Mouse (Mus musculus) cortical plate, adult 2 months (tissue): Measurements from ENCODE around the gene Pax6. TPM values are rescaled to one million over a fixed set of nuclear protein-coding genes. Genes with fewer than 3 reads are reported as not detected.

ENCODE experiments used
- H3K27ac ChIP-seq: fragments of 200-500 bp; 2 replicates; pipeline ENCODE4 v1.5.1; 2012; ENCODE audit warnings: low read length, control low read depth, inconsistent platforms; ENCODE audit not compliant: insufficient read depth
- H3K4me1 ChIP-seq: fragments of 200-500 bp; 2 replicates; pipeline ENCODE4 v1.6.1; 2011; ENCODE audit warnings: low read length; ENCODE audit not compliant: control insufficient read depth, insufficient read depth
- H3K4me3 ChIP-seq: fragments of 200-500 bp; 2 replicates; pipeline ENCODE4 v1.5.1; 2011; ENCODE audit warnings: mild to moderate bottlenecking, low read length, control low read depth; ENCODE audit not compliant: insufficient read depth
- CTCF ChIP-seq: fragments of 200-500 bp; IDR thresholded peaks from 2 replicates; pipeline ENCODE4 v1.5.1; 2011; ENCODE audit warnings: mild to moderate bottlenecking, control low read depth, low read length; ENCODE audit not compliant: insufficient read depth; ENCODE audit errors: extremely low read depth
- POLR2A ChIP-seq: fragments of 200-500 bp; IDR thresholded peaks from 2 replicates; pipeline ENCODE4 v1.6.1; 2011; ENCODE audit warnings: mild to moderate bottlenecking, low read length, control low read depth; ENCODE audit not compliant: insufficient read depth; ENCODE audit errors: extremely low read depth
- polyA plus RNA-seq: library from polyadenylated mRNA; depleted of rRNA; stranded (reverse); fragments of >200 nt; gene quantifications from 2 replicates; pipeline ENCODE4 v1.2.3, GENCODE M21; 2012

The Pax6 gene
- polyA plus RNA-seq, 1 experiment = 9.2 TPM

GRCm38 (mm10) chr2:105682634-105683351 is 14.1 kb downstream of the Pax6 start:
- Histone ChIP-seq H3K27ac (no peak overlapping the region), H3K4me3 (no peak overlapping the region), H3K4me1 (no peaks in the 10 kb centered on the region; the same call in 1 of the 2 replicates)
- TF ChIP-seq CTCF = no peak
- TF ChIP-seq POLR2A = no peak

- no peaks in the 10 kb centered on the region; the same call in 1 of the 2 replicates for H3K4me1 ChIP-seq
- TF ChIP-seq POLR2A = no peak
- TF ChIP-seq CTCF = no peak
- H3K4me3 ChIP-seq = no peak overlapping the region
- no peak overlapping the region for H3K27ac ChIP-seq
These were observed 15.2 kb downstream of the Pax6 start for GRCm38 (mm10) chr2:105683771-105684410.

GRCm38 (mm10) chr2:105684991-105685650 is 16.4 kb downstream of the Pax6 start:
- H3K27ac ChIP-seq = no peak overlapping the region
- H3K4me1 ChIP-seq = no peaks in the 10 kb centered on the region; the same call in 1 of the 2 replicates
- no peak overlapping the region for H3K4me3 ChIP-seq
- TF ChIP-seq CTCF (no peak), POLR2A (no peak)

DNA sequence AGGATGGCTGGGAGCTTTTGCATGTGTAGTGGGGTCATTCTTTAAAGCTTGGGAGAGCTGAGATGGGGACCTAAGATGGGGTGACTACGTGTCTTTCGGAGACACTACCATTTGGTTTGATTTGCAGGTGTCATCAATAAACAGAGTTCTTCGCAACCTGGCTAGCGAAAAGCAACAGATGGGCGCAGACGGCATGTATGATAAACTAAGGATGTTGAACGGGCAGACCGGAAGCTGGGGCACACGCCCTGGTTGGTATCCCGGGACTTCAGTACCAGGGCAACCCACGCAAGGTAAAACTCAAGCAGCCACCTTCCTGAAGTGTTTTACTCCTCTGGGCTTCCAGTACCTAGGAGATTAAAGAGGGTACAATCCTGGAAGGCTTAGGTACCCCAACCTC is 17.0 kb downstream of the Pax6 start:
- no peak overlapping the region for H3K4me3 ChIP-seq

DNA sequence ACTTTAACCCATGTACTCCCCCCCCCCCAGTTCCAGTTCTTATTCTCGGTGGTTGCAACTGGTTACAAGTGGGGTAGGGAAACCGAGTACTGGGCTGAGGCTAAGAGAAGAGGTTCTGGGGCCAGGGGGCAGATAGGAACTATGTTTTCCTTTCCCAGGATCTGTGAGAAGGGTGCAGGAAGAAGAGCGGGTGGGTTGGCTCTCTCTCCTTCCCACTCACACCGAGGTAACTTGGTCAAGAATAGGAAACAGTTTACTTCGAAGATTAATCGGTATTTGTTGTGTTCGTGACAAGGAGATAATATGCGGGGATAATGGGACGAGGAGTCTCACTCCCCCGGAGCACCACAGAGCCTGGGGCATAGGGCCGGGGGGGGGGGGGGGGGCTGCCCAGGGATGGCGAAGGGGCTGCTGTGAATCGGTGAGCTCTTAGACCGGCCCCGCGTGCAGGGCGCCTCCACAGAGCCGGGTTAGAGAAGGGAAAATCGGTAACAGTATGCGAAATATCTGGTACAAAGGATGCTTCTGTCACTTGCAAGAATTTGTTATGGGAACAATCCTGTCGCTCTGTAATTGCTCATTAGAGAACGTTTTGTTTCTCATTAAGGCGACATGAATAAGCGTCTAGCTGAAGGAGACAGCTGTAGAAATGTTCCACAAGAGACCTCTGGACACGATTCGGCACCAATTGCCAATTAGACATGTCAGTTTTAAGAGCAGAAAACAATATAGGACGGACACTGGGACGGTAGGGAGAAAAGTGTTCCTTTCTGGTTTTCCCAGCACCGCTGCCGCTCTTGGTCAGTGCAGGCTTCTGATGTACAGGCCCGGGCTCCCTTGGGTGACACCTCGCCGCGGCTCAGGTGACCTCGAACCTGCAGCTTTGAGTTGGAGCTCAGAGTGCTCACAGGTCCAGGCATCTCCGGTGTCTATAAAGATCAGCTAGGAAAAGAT is 17.9 kb downstream of the Pax6 start:
- peak overlapping the region; percentile 33; the same call in 1 of the 2 replicates for H3K27ac ChIP-seq

More for the DNA sequence above, 17.0 kb downstream of the Pax6 start:
- TF ChIP-seq POLR2A (no peak), CTCF (no peak)
- Histone ChIP-seq H3K4me1 (no peaks in the 10 kb centered on the region; the same call in 1 of the 2 replicates), H3K27ac (no peak overlapping the region)

GRCm38 (mm10) chr2:105687317-105687991 is 18.8 kb downstream of the Pax6 start:
- Histone ChIP-seq H3K4me1 (no peaks in the 10 kb centered on the region; the same call in 1 of the 2 replicates), H3K4me3 (no peak overlapping the region), H3K27ac (peak overlapping the region; percentile 33; the same call in 1 of the 2 replicates)
- 0 out of 2 replicates have a peak, but pooled peaks have one; percentile 8 for TF ChIP-seq CTCF
- no peak for TF ChIP-seq POLR2A

More for the DNA sequence above, 17.9 kb downstream of the Pax6 start:
- no peaks in the 10 kb centered on the region; the same call in 1 of the 2 replicates for H3K4me1 ChIP-seq
- no peak overlapping the region for H3K4me3 ChIP-seq
- TF ChIP-seq CTCF (no peak), POLR2A (no peak)

DNA sequence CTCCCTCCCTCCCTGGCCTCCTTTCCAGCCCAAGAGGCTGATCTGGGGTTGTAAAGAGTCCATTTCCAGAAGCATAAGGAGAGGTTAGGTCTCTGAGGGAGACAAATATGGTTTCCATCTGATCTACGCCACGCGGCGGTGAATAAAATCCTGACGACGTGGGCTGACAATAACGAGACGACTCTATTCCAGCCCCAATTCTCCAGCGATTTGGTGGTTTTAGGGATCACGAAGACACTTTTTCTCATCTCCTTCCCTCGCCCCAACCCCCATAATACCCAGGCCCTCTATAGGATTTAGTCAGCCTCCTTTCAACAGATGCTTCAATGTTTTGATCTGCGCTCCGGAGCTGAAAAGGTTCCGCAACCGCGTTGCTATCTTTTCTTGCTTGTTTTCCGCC is 19.3 kb downstream of the Pax6 start:
- Histone ChIP-seq H3K27ac (no peak overlapping the region), H3K4me1 (no peaks in the 10 kb centered on the region; the same call in 1 of the 2 replicates), H3K4me3 (peak overlapping the region; percentile 23; the same call in 1 of the 2 replicates)
- no peak for TF ChIP-seq POLR2A
- no peak for TF ChIP-seq CTCF
